Mouse (Mus musculus): ENCODE measurements at regions not wholly inside any gene's neighbourhood (a gene's known extent, or its start where the extent isn't known, plus 50 kb on each side); places are given as distances from the start of the nearest gene placed in this dataset.

DNA sequence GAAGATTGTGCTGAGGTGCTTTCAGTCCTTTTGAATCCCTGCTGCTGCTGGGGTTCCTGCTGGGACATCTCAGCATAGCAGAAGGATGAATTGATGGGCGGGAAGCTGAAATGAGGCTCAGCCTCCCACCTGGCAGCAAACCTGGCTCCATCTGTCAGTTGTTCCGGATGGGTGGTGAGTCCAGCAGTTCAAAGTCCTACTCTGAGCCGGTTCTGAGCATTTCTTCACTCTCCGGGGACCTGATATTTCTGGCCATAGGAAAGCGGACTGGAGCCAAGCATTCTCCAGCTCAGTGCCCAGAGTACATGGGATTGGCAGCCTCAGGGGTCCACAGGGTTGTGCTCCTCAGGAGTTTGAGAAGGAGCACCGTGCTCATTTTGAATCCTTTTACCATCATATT is 971.1 kb downstream of the Synb start:
- TF ChIP-seq CTCF (IDR thresholded peaks at IDR 0.05) (no peak), EP300 (IDR thresholded peaks at IDR 0.05; ENCODE audit: insufficient read depth, low read depth, low read length) (no peak)
